Mouse (Mus musculus): Measurements from ENCODE around the gene Zkscan6. TPM values are rescaled to one million over a fixed set of nuclear protein-coding genes. Genes with fewer than 3 reads are reported as not detected.
A peak's percentile ranks its signal among the peaks of the same experiment; 100 is the strongest.

The Zkscan6 gene
- polyA plus RNA-seq, 1 experiment from 2014 or later: 13.3 TPM

DNA sequence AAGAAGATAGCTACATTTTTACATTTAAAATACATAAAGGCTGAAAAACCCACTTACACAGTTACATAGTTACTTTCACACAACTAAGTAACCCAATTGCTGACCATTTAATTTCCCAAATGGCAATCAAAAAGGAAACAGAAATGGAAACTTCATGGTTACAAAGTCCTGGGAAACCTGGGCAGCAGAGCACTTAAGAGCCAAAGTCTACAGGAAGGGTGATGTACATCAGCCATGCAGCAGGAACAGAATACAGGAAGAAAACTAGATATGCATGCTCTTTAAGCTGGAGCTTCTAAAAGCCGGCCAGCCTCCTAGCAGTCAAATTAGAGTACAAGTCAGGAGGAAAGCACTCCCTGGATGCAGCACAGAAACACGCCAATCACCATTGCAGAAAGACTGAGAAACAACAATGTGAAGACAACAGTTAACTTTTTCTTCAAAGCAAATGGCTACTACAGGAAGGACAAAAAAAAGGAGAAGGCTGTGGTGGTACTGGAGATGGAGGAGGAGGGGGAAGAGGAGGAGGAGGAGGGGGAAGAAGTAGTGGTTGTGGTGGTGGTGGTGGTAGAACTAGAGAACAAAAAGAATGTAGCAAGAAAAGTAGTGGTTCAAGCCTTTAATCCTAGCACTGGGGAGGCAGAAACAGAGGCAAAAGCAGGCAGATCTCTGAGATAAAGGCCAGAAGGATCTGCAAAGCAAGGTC lies 29.9 kb upstream of the Zkscan6 start:
- Histone ChIP-seq H3K9ac (ENCODE audit: low read length) (no peak overlapping the region), H3K4me2 (ENCODE audit: low read depth, low read length, severe bottlenecking) (no peak overlapping the region), H3K36me3 (ENCODE audit: control insufficient read depth, insufficient read depth, low read length) (no peaks in the 10 kb centered on the region), H3K4me3 (ENCODE audit: low read depth, low read length) (no peak overlapping the region), H3K9me3 (ENCODE audit: control insufficient read depth, low read length) (no peaks in the 10 kb centered on the region), H3K27me3 (ENCODE audit: control insufficient read depth, insufficient read depth, low read length) (no peaks in the 10 kb centered on the region), H3K4me1 (replicated peaks; ENCODE audit: control insufficient read depth, insufficient read depth, low read length) (no peaks in the 10 kb centered on the region), H3K27ac (ENCODE audit: low read depth, low read length) (no peak overlapping the region)
- ATAC-seq (replicated peaks; ENCODE audit: low FRiP score) (no peak), DNase-seq (ENCODE audit: low spot score) (no peak)
- 66% methylated on average over 2 of the region's 2 CpGs for WGBS

DNA sequence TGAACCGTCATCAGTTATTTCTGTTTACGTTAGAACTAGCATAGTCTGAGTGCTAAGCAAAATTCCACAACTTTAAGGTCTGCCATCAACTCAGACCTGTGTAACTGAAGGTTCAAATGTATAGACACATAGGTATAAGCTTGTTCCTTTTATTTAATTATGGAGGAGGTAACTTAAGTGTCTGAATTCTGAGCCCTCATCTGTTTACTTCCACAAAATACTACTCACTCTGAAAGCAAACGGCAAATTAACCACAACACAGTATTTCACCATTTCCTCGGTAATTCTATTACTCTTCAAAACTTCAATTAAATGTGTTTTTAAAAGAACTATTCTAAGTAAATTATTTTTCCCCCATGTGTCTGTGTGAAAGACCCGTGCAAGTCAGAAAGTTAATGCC lies 29.2 kb upstream of the Zkscan6 start:
- H3K36me3 ChIP-seq (ENCODE audit: control insufficient read depth, insufficient read depth, low read length): no peaks in the 10 kb centered on the region
- ATAC-seq (replicated peaks; ENCODE audit: low FRiP score) (no peak), DNase-seq (ENCODE audit: low spot score) (no peak)
- H3K4me3 ChIP-seq (ENCODE audit: low read depth, low read length): no peak overlapping the region
- H3K27me3 ChIP-seq (ENCODE audit: control insufficient read depth, insufficient read depth, low read length): no peaks in the 10 kb centered on the region
- H3K4me2 ChIP-seq (ENCODE audit: low read depth, low read length, severe bottlenecking): no peak overlapping the region
- no peak overlapping the region for H3K27ac ChIP-seq (ENCODE audit: low read depth, low read length)
- no peaks in the 10 kb centered on the region for H3K4me1 ChIP-seq (replicated peaks; ENCODE audit: control insufficient read depth, insufficient read depth, low read length)
- no peak overlapping the region for H3K9ac ChIP-seq (ENCODE audit: low read length)
- 86% methylated on average over 5 of the region's 5 CpGs for WGBS
- H3K9me3 ChIP-seq (ENCODE audit: control insufficient read depth, low read length): no peaks in the 10 kb centered on the region

DNA sequence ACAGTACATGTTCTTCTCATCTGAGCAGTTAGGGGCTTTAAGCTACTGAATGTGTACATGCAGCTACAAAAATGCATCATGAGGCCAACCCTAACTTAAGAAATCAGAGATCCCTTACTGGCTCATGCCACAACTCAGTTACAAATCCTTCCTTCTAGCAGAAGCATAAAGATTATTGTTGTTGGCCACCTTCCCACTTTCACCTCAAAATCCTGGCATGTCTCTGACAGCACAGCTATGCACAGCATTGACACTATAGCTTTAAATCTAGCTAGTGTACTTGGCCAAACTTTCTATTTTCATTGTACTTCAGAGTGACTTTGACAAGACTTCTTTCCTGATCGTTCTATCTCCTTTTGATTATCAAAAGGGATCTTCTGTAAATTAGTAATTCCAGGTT lies 27.9 kb upstream of the Zkscan6 start:
- 89% methylated on average over 1 of the region's 1 CpGs for WGBS
- no peak overlapping the region for H3K27ac ChIP-seq (ENCODE audit: low read depth, low read length)
- DNase-seq (ENCODE audit: low spot score) (no peak), ATAC-seq (replicated peaks; ENCODE audit: low FRiP score) (no peak)
- no peak overlapping the region for H3K9ac ChIP-seq (ENCODE audit: low read length)
- H3K4me2 ChIP-seq (ENCODE audit: low read depth, low read length, severe bottlenecking): no peak overlapping the region
- H3K4me3 ChIP-seq (ENCODE audit: low read depth, low read length): no peak overlapping the region
- 0 out of 2 replicates have a peak, but pooled peaks cover 2% of the 10 kb centered on the region for H3K4me1 ChIP-seq (replicated peaks; ENCODE audit: control insufficient read depth, insufficient read depth, low read length)
- no peaks in the 10 kb centered on the region for H3K27me3 ChIP-seq (ENCODE audit: control insufficient read depth, insufficient read depth, low read length)
- no peaks in the 10 kb centered on the region for H3K9me3 ChIP-seq (ENCODE audit: control insufficient read depth, low read length)
- no peaks in the 10 kb centered on the region for H3K36me3 ChIP-seq (ENCODE audit: control insufficient read depth, insufficient read depth, low read length)

DNA sequence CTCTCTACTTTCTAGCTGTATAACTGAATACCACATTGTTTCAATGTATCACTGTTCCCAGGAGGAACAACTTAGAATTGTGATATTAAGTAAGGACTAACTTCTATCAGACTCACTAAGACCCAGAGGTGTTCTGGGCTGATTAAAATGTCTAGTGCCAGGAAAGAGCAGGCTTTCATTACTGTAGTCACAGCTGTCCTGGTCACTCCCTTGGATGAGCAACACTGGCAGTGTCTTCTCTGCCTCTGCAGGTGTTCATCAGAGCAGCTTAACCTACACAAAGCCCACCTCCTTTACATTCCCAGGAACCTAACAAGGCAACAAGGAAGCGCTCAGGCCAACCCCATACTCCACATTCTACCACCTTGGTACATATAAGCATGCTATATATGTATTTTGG lies 27.4 kb upstream of the Zkscan6 start:
- DNase-seq (ENCODE audit: low spot score): no peak
- Histone ChIP-seq H3K9ac (ENCODE audit: low read length) (no peak overlapping the region), H3K9me3 (ENCODE audit: control insufficient read depth, low read length) (no peaks in the 10 kb centered on the region), H3K4me3 (ENCODE audit: low read depth, low read length) (no peak overlapping the region), H3K36me3 (ENCODE audit: control insufficient read depth, insufficient read depth, low read length) (no peaks in the 10 kb centered on the region), H3K27ac (ENCODE audit: low read depth, low read length) (no peak overlapping the region), H3K4me1 (replicated peaks; ENCODE audit: control insufficient read depth, insufficient read depth, low read length) (0 out of 2 replicates have a peak, but pooled peaks cover 2% of the 10 kb centered on the region), H3K27me3 (ENCODE audit: control insufficient read depth, insufficient read depth, low read length) (no peaks in the 10 kb centered on the region), H3K4me2 (ENCODE audit: low read depth, low read length, severe bottlenecking) (no peak overlapping the region)
- WGBS: 95% methylated on average over 1 of the region's 1 CpGs
- ATAC-seq (replicated peaks; ENCODE audit: low FRiP score): no peak

DNA sequence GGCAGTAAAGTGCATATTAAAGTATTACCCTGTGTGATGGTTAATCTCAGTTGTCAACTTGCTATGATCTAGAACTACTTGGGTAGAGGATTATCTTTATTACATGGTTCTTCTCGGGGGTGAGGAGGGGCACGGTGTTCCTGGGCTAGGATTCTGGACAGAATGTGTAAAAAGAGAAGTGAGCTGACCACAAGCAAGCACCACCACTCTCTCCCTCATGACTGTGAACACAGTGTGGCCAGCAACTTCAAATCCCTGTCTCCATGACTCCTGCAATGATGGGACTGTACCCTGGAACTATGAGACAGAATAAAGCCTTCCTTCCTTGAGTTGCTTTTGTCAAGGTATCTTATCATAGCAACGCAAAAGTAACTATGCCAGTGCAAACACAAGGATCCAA lies 25.4 kb upstream of the Zkscan6 start:
- Histone ChIP-seq H3K36me3 (ENCODE audit: control insufficient read depth, insufficient read depth, low read length) (no peaks in the 10 kb centered on the region), H3K27me3 (ENCODE audit: control insufficient read depth, insufficient read depth, low read length) (no peaks in the 10 kb centered on the region), H3K4me3 (ENCODE audit: low read depth, low read length) (no peak overlapping the region), H3K9me3 (ENCODE audit: control insufficient read depth, low read length) (no peaks in the 10 kb centered on the region), H3K4me1 (replicated peaks; ENCODE audit: control insufficient read depth, insufficient read depth, low read length) (0 out of 2 replicates have a peak, but pooled peaks cover 2% of the 10 kb centered on the region), H3K4me2 (ENCODE audit: low read depth, low read length, severe bottlenecking) (no peak overlapping the region), H3K9ac (ENCODE audit: low read length) (no peak overlapping the region), H3K27ac (ENCODE audit: low read depth, low read length) (no peak overlapping the region)
- WGBS: 95% methylated on average over 3 of the region's 3 CpGs
- no peak for ATAC-seq (replicated peaks; ENCODE audit: low FRiP score)
- no peak for DNase-seq (ENCODE audit: low spot score)

DNA sequence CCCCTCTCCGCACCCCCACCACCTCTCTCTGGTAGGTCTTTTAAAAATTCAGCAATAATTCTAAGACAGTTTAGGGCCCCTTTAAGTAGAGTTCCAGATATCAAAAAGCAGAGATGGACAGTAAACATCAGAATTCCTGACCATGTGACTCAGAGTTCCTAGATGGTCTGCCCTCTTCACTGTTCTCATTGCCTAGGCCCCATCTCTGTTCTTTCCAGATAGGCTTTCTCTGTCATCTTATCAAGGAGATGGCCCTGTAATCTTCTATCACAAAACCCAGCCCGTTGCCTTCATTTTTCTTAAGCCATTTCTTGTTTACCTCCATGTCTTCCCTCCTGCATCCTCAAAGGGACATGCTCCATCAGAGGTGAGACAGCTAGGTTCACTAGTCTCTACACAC lies 20.8 kb upstream of the Zkscan6 start:
- ATAC-seq (replicated peaks; ENCODE audit: low FRiP score) (no peak), DNase-seq (ENCODE audit: low spot score) (no peak)
- Histone ChIP-seq H3K4me2 (ENCODE audit: low read depth, low read length, severe bottlenecking) (peak overlapping the region; percentile 26; the same call in 1 of the 2 replicates), H3K9me3 (ENCODE audit: control insufficient read depth, low read length) (no peaks in the 10 kb centered on the region), H3K4me1 (replicated peaks; ENCODE audit: control insufficient read depth, insufficient read depth, low read length) (0 out of 2 replicates have a peak, but pooled peaks cover 2% of the 10 kb centered on the region), H3K36me3 (ENCODE audit: control insufficient read depth, insufficient read depth, low read length) (no peaks in the 10 kb centered on the region), H3K9ac (ENCODE audit: low read length) (no peak overlapping the region), H3K27me3 (ENCODE audit: control insufficient read depth, insufficient read depth, low read length) (no peaks in the 10 kb centered on the region), H3K27ac (ENCODE audit: low read depth, low read length) (no peak overlapping the region), H3K4me3 (ENCODE audit: low read depth, low read length) (no peak overlapping the region)
- WGBS: 90% methylated on average over 2 of the region's 2 CpGs

DNA sequence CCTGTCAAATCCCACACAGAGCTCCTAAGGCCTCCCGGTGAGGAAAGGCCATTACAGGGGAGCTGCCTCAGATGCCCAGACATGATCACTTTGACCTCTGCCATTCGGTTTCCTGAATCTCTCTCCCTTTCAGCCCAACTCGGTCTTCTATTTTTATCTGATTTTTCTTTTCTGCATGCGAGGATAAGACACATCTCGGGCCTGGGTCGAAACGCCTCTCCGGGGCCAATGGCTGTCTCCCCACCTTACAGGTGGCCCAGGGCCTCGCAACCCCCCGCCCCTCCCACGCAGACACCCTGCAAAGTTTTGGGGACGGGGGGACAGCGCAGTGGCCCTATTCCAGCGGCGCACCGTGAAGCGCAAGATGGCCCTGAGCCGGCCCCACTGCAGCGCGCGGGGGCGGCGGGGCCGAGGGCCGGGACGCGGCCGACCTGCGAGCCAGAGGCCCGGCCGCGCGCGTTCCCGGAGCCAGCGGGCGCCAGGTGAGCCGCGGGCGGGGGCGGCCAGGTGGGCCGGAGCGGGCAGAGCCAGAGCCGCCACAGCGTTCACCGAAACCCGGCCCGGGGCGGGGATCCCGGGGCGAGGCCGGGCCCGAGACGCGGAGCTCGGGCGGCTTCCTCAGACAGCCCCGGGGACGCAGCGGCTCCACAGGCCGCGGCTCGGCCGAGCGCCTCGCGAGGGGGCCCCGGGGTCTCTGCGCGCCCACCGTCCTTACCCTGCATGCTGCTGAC lies 19.4 kb upstream of the Zkscan6 start:
- peak overlapping the region; percentile 70 for H3K4me2 ChIP-seq (ENCODE audit: low read depth, low read length, severe bottlenecking)
- ATAC-seq (replicated peaks; ENCODE audit: low FRiP score) (peak; percentile 83), DNase-seq (ENCODE audit: low spot score) (no peak)
- WGBS: under 1% methylated on average over 62 of the region's 71 CpGs
- H3K36me3 ChIP-seq (ENCODE audit: control insufficient read depth, insufficient read depth, low read length): no peaks in the 10 kb centered on the region
- peak overlapping the region; percentile 96 for H3K4me3 ChIP-seq (ENCODE audit: low read depth, low read length)
- peak overlapping the region; percentile 59 for H3K27ac ChIP-seq (ENCODE audit: low read depth, low read length)
- 0 out of 2 replicates have a peak, but pooled peaks cover 2% of the 10 kb centered on the region for H3K4me1 ChIP-seq (replicated peaks; ENCODE audit: control insufficient read depth, insufficient read depth, low read length)
- H3K9me3 ChIP-seq (ENCODE audit: control insufficient read depth, low read length): no peaks in the 10 kb centered on the region
- H3K27me3 ChIP-seq (ENCODE audit: control insufficient read depth, insufficient read depth, low read length): no peaks in the 10 kb centered on the region
- peak overlapping the region; percentile 94 for H3K9ac ChIP-seq (ENCODE audit: low read length)

DNA sequence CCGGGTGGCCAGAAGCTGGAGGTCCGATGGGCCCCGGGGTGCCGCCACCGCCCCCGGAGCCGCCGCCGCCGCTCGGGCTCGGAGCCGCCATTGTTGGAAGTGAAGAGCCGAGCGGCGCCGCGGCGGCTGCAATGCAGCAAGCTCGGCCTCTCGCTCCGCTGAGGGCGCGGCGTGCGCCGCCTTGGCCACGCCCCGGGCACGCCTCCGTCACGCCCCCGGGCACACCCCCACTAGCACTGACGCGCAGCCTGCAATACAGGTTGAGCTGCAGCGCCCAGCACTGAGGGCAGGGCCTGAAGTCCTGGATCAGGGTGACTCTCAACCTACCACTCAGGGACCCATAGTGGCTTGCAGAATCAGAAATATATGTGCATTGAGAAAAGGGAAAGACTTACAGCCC lies 18.8 kb upstream of the Zkscan6 start, which contains the start of gene Map2k4:
Map2k4 (minus strand) TSS at position 144 of the 400 bp plus-strand sequence.
- DNase-seq (ENCODE audit: low spot score) (peak; percentile 98), ATAC-seq (replicated peaks; ENCODE audit: low FRiP score) (peak; percentile 99)

More for the DNA sequence above, 18.8 kb upstream of the Zkscan6 start, which contains the start of gene Map2k4:
- Histone ChIP-seq H3K4me1 (replicated peaks; ENCODE audit: control insufficient read depth, insufficient read depth, low read length) (0 out of 2 replicates have a peak, but pooled peaks cover 2% of the 10 kb centered on the region), H3K27ac (ENCODE audit: low read depth, low read length) (peak within 1 kb of the TSS; percentile 59), H3K4me2 (ENCODE audit: low read depth, low read length, severe bottlenecking) (peak within 1 kb of the TSS; percentile 70), H3K9ac (ENCODE audit: low read length) (peak within 1 kb of the TSS; percentile 94), H3K27me3 (ENCODE audit: control insufficient read depth, insufficient read depth, low read length) (no peaks in the 10 kb centered on the region), H3K9me3 (ENCODE audit: control insufficient read depth, low read length) (no peaks in the 10 kb centered on the region), H3K4me3 (ENCODE audit: low read depth, low read length) (peak within 1 kb of the TSS; percentile 96), H3K36me3 (ENCODE audit: control insufficient read depth, insufficient read depth, low read length) (no peaks in the 10 kb centered on the region)
- under 1% methylated on average over 36 of the region's 36 CpGs for WGBS

Data from forebrain, embryonic 11.5 days (tissue).